Mouse (Mus musculus): Measurements from ENCODE around the gene Nr2c1.

Nr2c1 gene

GRCm38 (mm10) chr10:94210718-94211618, 63.1 kb downstream of the Nr2c1 start:
- no peak for DNase-seq

GRCm38 (mm10) chr10:94211725-94212124, 63.9 kb downstream of the Nr2c1 start:
- DNase-seq, result no peak

- DNase-seq, result no peak
These were observed 77.4 kb downstream of the Nr2c1 start for GRCm38 (mm10) chr10:94225026-94225750.

- peak; percentile 23 for DNase-seq
These were observed 82.6 kb downstream of the Nr2c1 start for GRCm38 (mm10) chr10:94230172-94230981.

GRCm38 (mm10) chr10:94231025-94231424, 83.2 kb downstream of the Nr2c1 start:
- no peak for DNase-seq

GRCm38 (mm10) chr10:94235200-94235599, 87.4 kb downstream of the Nr2c1 start:
- DNase-seq, result no peak

GRCm38 (mm10) chr10:94241346-94241745, 93.5 kb downstream of the Nr2c1 start:
- DNase-seq, result no peak
